Mouse (Mus musculus) right cerebral cortex, adult 18-20 months (tissue): ENCODE results near the gene Kpna6.

Experiments used
- DNase-seq: peaks from one replicate; pipeline ENCODE4 v3.0.0; 2022; ENCODE audit warnings: mixed read lengths

Gene Kpna6

GRCm38 (mm10) chr4:129616631-129617030 is 55.9 kb downstream of the Kpna6 start:
- DNase-seq, result no peak

- DNase-seq, result no peak
Observed at GRCm38 (mm10) chr4:129615801-129616290, 56.7 kb downstream of the Kpna6 start.

GRCm38 (mm10) chr4:129614093-129614492 is 58.5 kb downstream of the Kpna6 start, which contains the start of gene Dcdc2b:
Gene Dcdc2b, minus strand, starts transcription at chr4:129614257.
- no peak for DNase-seq

DNA sequence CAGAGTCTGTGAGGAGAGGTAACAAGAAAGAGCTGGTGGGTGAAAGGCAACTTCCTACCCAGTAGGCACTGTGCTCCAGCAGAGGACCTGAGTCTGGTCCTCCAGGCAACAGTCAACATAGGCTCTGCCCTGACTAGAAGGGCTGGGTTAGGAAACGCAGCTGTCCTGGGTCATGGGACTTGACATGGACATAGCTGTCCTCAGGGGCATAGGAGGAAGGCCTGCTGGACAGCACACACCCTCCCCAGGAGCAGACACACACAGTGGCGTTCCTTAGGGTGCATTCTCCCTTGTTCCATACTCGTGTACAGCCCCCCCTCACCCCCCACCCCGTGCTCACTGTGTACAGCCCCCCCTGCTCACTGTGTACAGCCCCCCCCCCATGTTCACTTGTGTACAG is 62.1 kb downstream of the Kpna6 start:
- DNase-seq, result no peak

- no peak for DNase-seq
Observed at GRCm38 (mm10) chr4:129610026-129610425, 62.5 kb downstream of the Kpna6 start.

- DNase-seq, result no peak
Observed at GRCm38 (mm10) chr4:129609139-129609631, 63.4 kb downstream of the Kpna6 start.

- peak; percentile 82 for DNase-seq
Observed at GRCm38 (mm10) chr4:129608426-129609025, 64.0 kb downstream of the Kpna6 start.

- peak; percentile 86 for DNase-seq
Observed at GRCm38 (mm10) chr4:129600233-129601158, 72.1 kb downstream of the Kpna6 start, which contains the start of the genes Eif3i and Tmem234. Gene Eif3i, minus strand, starts transcription at chr4:129600648. Gene Tmem234, plus strand, starts transcription at chr4:129600668.
